Mouse (Mus musculus): ENCODE data around the gene Aqp3.

Gene Aqp3

DNA sequence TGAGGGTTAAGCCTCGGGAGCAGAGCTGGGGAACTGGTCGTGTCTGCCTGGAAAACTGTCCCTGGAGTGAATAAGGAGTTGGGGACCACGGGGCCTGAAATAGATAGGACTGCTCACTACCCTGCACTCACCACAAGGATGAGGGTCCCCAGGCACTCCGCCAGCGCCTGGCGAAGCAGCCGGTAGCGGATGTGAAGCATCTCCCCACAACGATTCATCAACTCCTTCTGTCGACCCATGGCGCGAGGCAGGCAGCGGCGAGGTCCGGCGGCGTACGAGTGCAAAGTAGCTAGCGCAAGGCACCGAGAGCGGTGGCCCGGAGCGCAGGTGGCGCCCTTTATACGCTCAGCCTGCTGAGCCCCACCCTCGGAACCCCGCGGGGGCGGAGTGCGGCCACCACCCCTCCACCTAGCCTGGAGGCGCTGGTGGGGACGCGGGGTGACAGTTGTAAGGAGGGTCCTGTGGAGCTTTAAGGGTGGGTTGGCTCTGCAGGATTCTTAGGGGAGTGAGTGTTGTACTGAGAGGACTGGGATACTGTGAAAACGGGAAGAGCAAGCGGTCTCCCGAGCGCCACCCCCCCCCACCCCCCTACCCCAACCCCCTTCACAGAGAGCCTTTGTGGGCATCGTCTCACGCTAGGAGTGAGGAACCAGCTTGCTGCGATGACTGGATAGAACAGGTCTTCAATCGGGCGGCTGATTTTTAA lies at the start of gene Aqp3:
Gene Aqp3, minus strand, starts transcription at position 313 of the 706 bp plus-strand sequence.
- peak; percentile 50 to 63 for DNase-seq (ENCODE audit: low spot score in 2 of 2)

DNA sequence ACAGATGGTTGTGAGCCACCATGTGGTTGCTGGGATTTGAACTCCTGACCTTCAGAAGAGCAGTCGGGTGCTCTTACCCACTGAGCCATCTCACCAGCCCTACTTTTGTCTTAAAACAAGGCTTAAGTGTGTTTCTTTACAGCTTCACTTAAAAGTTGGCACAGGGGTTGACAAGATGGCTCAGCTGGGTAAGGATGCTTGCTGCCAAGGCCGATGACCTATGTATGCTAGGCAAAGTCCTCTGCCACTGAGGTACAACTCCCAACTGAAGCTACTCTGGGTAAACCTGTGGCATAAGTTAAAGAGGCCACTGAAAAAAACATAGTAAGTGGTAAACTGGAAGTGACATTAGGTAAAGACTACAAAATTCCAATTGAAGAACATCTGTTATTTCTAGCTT lies 44.6 kb upstream of the Aqp3 start:
- no peak for DNase-seq (ENCODE audit: low spot score in 2 of 2)

DNA sequence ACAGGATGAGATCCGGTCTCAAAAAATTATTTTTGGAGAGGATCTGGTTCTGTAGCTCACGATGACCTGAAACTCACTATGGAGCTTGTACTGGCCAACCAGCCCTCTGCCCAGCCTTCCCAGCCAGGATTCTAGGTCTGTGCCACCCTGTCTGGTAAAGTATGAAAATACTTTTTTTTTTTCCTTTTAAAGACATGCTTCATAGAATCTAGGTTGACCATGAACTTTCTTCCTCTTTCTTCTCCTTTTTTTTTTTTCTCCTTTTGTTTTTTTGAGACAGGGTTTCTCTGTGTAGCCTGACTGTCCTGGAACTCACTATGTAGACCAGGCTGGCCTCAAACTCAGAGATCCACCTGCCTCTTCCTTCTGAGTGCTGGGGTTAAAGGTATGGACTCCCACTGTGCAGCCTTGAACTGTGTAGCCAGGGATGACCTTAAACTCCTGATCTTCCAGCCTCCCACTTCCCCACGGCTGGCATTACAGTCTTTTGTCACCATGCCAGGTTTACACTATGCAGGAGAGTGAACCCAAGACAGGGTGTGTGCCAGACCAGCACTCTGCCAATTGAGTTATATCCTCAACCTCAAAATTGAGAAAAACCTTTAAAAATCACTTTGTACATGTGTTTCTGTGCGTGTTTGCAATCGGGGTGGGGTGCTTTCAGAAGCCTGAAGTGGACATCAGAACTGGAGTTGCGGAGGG lies 42.3 kb upstream of the Aqp3 start:
- DNase-seq (ENCODE audit: low spot score in 2 of 2): no peak

DNA sequence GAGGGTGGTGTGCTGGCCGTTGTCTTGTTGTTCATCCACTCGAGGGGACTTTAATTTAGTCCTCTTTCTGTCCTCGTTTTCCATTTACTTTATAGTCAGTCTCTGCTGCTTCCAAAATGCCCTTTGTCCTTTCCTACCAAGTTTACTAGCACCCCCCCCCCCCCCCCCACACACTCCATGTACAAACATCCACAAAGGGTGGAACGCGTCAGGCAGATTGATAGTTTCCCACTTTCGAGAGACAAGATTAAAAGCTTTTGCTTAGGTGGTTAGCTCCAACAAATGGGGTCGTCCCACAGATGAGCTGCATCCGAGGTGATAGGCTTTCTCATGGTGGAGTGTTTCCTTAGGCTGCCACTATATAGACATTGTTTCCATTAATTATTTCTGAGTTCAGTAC lies 38.8 kb upstream of the Aqp3 start:
- no peak for DNase-seq (ENCODE audit: low spot score in 2 of 2)

- no peak for DNase-seq (ENCODE audit: low spot score in 2 of 2)
These were observed 38.4 kb upstream of the Aqp3 start for GRCm38 (mm10) chr4:41136454-41136805.

GRCm38 (mm10) chr4:41135711-41136453 lies 37.9 kb upstream of the Aqp3 start, which contains the start of gene Ube2r2:
Gene Ube2r2, plus strand, starts transcription at chr4:41135743.
- DNase-seq (ENCODE audit: low spot score in 2 of 2): peak in 1 of 2 experiments; percentile 70

DNA sequence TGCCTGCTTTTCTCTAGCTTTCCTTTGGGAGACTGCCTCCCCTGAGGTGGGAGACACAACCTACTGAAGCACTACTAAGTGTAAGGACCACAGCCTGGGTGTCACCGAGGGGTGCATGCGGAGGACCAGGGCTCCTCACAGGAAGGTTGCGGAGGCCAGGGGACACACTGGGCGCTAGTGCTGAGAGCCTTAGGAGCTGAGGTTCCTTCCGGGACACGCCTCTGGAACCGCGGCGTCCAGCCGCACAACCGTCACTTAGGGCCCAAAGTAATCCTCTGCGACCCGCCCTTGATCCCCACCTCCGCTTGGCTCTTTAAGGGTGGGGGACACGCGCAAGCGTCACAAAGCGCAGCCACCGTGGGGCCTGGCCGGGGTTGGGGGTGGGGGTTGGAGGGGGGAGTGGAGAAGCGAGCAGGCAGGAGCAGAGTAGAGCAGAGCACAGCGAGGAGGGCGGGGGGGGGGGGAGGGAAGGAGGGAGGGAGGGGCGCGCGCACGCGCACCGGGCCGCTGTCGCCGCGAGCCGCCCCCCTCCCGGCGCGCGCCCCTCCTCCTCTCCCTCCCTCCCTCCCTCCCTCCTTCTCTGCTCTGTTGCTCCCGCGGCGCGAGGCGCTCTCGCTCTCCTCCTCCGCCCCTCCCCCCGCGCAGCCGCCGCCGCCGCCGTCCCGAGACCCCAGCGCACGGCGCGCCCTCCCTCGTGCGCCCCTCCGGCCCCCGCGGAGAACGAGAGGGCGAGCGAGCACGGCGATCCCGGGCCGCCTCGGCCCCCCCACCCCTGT lies 37.1 kb upstream of the Aqp3 start:
- peak; percentile 71 to 78 for DNase-seq (ENCODE audit: low spot score in 2 of 2)

DNA sequence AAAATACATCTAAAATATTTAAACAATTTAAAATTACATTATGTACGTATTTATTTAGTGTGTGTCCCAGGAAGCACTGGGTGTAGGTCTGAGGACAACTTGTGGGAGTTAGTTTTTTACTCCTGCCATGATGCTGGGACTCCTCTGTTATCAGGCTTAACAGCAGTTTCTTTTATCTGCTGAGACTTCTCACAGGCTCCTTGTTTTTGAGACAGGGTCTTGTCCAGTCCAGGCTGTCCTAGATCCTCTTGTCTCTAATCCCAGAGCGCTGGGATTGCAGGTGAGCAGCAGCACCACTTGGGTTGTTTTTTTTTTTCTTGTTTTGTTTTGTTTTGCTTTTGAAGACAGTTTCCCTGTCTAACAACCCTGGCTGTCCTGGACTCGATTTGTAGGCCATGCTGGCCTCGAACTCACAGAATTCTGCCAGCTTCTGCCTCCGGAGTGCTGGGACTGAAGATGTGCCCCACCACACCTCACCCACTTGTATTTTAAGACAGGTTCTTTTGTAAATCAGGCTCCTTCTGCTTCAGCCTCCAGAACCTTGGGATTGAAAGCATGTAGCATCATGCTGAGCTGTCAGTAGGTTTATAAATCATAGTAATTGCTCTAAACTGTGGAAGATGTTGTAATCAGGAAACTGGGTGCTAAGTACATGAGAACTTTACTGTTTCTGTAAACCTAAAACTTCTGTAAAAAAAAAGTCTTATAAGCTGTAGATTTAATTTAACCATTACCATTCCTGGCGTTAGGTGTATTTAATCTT lies 35.7 kb upstream of the Aqp3 start:
- no peak for DNase-seq (ENCODE audit: low spot score in 2 of 2)

DNA sequence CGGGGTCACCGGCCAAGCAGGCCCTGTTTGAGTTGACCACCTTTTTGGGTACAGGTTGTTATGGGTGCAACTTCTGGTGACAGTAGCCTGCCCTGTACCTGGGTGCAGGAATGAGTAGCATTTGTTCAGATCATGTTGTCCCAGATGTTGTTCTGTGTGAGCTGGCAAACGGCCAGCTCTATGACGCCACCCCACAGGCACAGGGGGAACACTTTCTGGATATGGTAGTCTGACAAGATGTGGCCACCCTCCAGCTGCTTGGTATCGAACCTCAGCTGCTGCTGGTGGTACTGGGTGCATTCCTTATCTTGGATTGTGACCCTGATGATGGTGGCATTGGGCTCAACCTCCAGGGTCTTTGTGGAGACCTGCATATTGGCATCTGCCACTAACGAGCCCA lies 34.5 kb upstream of the Aqp3 start:
- no peak for DNase-seq (ENCODE audit: low spot score in 2 of 2)

- no peak for DNase-seq (ENCODE audit: low spot score in 2 of 2)
These were observed 31.9 kb upstream of the Aqp3 start for GRCm38 (mm10) chr4:41129836-41130235.

GRCm38 (mm10) chr4:41129406-41129805 lies 31.4 kb upstream of the Aqp3 start:
- no peak for DNase-seq (ENCODE audit: low spot score in 2 of 2)

DNA sequence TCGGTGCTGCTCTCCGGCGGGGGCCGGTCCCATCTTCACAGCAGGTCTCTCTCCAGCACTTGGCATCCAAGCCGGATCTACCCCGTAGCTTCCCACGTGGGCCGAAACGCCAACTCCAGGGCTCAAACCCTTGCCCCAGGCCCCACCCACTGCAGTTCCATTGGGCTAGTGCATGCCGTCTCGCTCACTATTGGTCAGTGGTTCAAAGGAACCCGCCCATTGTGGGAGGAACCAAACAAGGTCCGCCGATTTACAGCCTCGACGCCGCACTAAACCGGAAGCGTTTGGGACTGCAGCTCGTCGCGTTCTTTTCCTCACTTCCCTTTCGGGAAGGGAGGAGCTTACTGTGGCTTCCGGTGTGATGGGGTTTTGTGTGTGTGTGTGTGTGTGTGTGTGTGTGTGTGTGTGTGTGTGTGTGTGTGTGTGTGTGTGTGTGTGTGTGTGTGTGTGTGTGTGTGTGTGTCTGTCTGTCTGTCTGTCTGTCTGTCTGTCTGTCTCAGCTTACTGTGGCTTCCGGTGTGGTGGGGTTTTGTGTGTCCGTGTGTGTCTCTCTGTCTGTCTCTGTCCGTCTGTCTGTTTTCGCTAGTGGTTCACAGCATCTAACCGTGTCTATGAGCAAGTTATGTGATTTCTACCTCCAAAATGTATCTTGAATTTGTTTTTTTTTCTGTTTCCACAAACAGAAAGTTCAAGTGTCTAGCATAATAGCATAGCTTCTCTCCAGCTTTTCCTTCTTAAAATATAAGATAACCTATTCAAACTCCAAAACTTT lies 26.4 kb upstream of the Aqp3 start, which contains the start of gene Nol6:
Gene Nol6, minus strand, starts transcription at position 276 of the 772 bp plus-strand sequence.
- DNase-seq (ENCODE audit: low spot score in 2 of 2): peak; percentile 97 to 98

DNA sequence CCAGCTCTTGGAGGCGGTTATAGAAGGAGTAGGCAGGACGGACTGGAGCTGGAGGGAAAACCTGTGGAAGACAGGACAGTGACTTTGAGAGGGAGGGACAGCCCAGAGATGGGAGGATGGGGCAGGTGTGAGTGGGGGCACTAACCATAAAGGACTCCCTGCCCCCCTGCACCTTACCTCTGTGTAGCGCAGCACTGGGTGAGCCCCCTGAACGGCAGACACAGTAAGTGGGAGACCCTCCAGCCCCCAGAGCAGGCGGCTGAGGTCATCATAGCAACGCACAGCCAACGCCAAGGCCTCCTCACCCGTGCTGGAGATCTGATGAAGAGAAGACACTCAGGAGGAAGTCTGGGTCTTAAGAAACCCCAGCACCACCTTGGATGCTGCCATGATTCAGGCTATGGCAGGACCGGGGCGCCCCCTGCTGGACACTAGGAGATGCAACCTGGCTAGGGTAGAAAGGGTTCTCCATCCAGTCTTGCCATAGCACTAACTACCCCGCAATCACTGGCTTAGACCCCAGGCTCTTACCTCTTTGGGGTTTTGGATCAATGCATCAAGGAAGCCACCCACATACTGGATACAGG lies 20.8 kb upstream of the Aqp3 start:
- DNase-seq (ENCODE audit: low spot score in 2 of 2): peak in 1 of 2 experiments; percentile 72

GRCm38 (mm10) chr4:41116817-41117216 lies 18.8 kb upstream of the Aqp3 start:
- DNase-seq (ENCODE audit: low spot score in 2 of 2): no peak

GRCm38 (mm10) chr4:41115793-41116192 lies 17.8 kb upstream of the Aqp3 start:
- DNase-seq (ENCODE audit: low spot score in 2 of 2): peak in 1 of 2 experiments; percentile 55

- DNase-seq (ENCODE audit: low spot score in 2 of 2): no peak
These were observed 17.1 kb upstream of the Aqp3 start for GRCm38 (mm10) chr4:41115074-41115473.

- DNase-seq (ENCODE audit: low spot score in 2 of 2): peak in 1 of 2 experiments; percentile 55
These were observed 16.5 kb upstream of the Aqp3 start for GRCm38 (mm10) chr4:41114358-41115070.

DNA sequence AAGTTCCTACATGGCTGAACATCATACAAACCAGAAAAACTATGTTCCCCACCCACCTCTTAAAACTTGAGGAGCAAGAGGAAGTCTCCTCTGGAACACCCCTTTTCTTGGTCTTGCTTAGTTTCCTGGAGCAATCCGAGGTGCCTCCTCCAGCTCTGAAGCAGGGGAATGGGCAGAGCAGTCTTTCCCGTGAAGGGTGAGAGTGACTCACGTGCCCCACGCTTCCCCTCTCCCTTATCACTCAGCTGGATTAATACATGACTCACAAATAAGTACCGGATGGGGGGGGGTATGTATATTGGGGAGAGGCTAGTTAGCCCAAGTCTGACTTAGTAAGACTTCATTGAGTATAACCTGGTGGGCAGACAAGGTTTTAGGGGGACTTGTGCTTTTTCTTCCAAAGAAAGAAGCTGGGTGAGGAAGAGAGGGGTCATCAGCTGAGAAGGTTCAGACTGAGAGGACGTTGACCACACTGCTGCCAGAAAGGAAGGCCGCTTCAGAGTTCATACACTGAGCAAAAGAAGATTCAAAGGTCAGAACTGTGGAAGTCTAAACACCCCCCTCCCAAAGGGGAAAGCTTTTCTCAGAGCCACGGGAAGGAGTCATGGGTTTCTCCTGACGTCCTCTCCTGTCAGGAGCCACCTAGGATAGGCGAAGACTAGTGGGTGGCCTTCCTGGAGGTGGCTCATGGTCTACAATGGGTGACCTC lies 10.9 kb upstream of the Aqp3 start:
- DNase-seq (ENCODE audit: low spot score in 2 of 2): no peak
